In genomic region chr6:85510476-85510875, GRCm38 (mm10) we compare ENCODE assay signal across 11 mouse cellular contexts. TPM values are rescaled to one million over a fixed set of nuclear protein-coding genes. Genes with fewer than 3 reads are reported as not detected.
DNase-seq lines count a peak whose midpoint lies in the region; ATAC-seq and TF ChIP-seq lines count a peak whose summit lies in the region.
"Had no signal": no experiment of that assay in that cellular context is flagged by ENCODE, and none has a peak within 500 bp of the region (broad histone marks: within the 10 kb centered on the region; RNA-seq: fewer than 3 reads in every experiment).

No protein-coding gene starts in this region.

- no peaks in the 10 kb centered on the region for H3K9me3 ChIP-seq in kidney, postnatal 0 days (replicated peaks; ENCODE audit: low read length)
- no peaks in the 10 kb centered on the region for H3K9me3 ChIP-seq in kidney, embryonic 15.5 days (replicated peaks)
- H3K9me3 ChIP-seq: embryonic facial prominence, embryonic 15.5 days had no signal

- WGBS in kidney, postnatal 0 days, result 3% methylated on average over 6 of the region's 6 CpGs
- WGBS in kidney, embryonic 15.5 days, result 2% methylated on average over 6 of the region's 6 CpGs
- WGBS in cerebellum, adult 2 months, result 5% methylated on average over 6 of the region's 6 CpGs

- no peak for TF ChIP-seq POLR2A in cerebellum, adult 2 months (IDR thresholded peaks at IDR 0.05; ENCODE audit: borderline replicate concordance, insufficient read depth, low read length)

- no peak for ATAC-seq in kidney, postnatal 0 days (replicated peaks; ENCODE audit: low FRiP score, low read depth)
- no peak for ATAC-seq in kidney, embryonic 15.5 days (replicated peaks; ENCODE audit: low FRiP score)
- no peak for ATAC-seq in erythroblast, adult 5-6 weeks (replicated peaks; ENCODE audit: low FRiP score, poor library complexity, severe bottlenecking)

- peak; percentile 65 for TF ChIP-seq CTCF in kidney, postnatal 0 days (IDR thresholded peaks at IDR 0.05; ENCODE audit: low read depth)
- peak; percentile 67; the same call in 1 of the 2 replicates for TF ChIP-seq CTCF in cerebellum, adult 2 months (IDR thresholded peaks at IDR 0.05; ENCODE audit: borderline replicate concordance, insufficient read depth, low read depth, low read length)

- peak; percentile 71 for DNase-seq in kidney, postnatal 0 days (ENCODE audit: low spot score)
- DNase-seq in R1 (ENCODE audit: low read depth, low spot score), result peak; percentile 78
- DNase-seq in cerebellum, adult 2 months, result peak; percentile 79 to 83
- peak; percentile 39 for DNase-seq in induced T-regulatory cell, adult 2 months (ENCODE audit: low read depth)
- peak; percentile 13 to 14 for DNase-seq in lung, adult 18-20 months
- no peak for DNase-seq in thymus, postnatal 25 days

- no peak overlapping the region for H3K9ac ChIP-seq in kidney, postnatal 0 days (ENCODE audit: low read depth, low read length)
- no peak overlapping the region for H3K9ac ChIP-seq in kidney, embryonic 15.5 days
- H3K9ac ChIP-seq: embryonic facial prominence, embryonic 15.5 days had no signal

- no peak overlapping the region for H3K4me2 ChIP-seq in kidney, postnatal 0 days (ENCODE audit: low read length)
- no peak overlapping the region for H3K4me2 ChIP-seq in kidney, embryonic 15.5 days

- H3K4me3 ChIP-seq in kidney, postnatal 0 days (replicated peaks; ENCODE audit: low read depth, low read length), result no peak overlapping the region
- no peak overlapping the region for H3K4me3 ChIP-seq in kidney, embryonic 15.5 days (replicated peaks)
- H3K4me3 ChIP-seq in cerebellum, adult 2 months (replicated peaks; ENCODE audit: insufficient read depth, low read depth, low read length), result no peak overlapping the region

- H3K36me3 ChIP-seq in kidney, postnatal 0 days (ENCODE audit: insufficient read depth, low read length), result no peaks in the 10 kb centered on the region
- no peaks in the 10 kb centered on the region for H3K36me3 ChIP-seq in kidney, embryonic 15.5 days
- H3K36me3 ChIP-seq: embryonic facial prominence, embryonic 15.5 days had no signal

- no peaks in the 10 kb centered on the region; the same call in 1 of the 2 replicates for H3K4me1 ChIP-seq in kidney, postnatal 0 days (replicated peaks; ENCODE audit: insufficient read depth, low read length)
- peaks cover 28% of the 10 kb centered on the region for H3K4me1 ChIP-seq in kidney, embryonic 15.5 days
- H3K4me1 ChIP-seq in cerebellum, adult 2 months (ENCODE audit: control insufficient read depth, insufficient read depth, low read length), result peaks cover 4% of the 10 kb centered on the region; the same call in 1 of the 2 replicates

- peaks cover 56% of the 10 kb centered on the region for H3K27me3 ChIP-seq in kidney, postnatal 0 days (ENCODE audit: insufficient read depth, low read length)
- H3K27me3 ChIP-seq in kidney, embryonic 15.5 days, result peaks cover 91% of the 10 kb centered on the region
- no peaks in the 10 kb centered on the region for H3K27me3 ChIP-seq in cerebellum, adult 2 months (ENCODE audit: control insufficient read depth, insufficient read depth, low read length)

- H3K27ac ChIP-seq in kidney, postnatal 0 days, result no peak overlapping the region
- H3K27ac ChIP-seq in kidney, embryonic 15.5 days, result no peak overlapping the region
- no peak overlapping the region for H3K27ac ChIP-seq in cerebellum, adult 2 months (ENCODE audit: insufficient read depth, low read length)
- H3K27ac ChIP-seq: embryonic facial prominence, embryonic 15.5 days had no signal

RNA-seq across cellular contexts. Expression of gene Egr4, which starts 2.9 kb away (rescaled TPM):
- polyA plus RNA-seq in kidney, postnatal 0 days (2015; fragmentation: Nextera tagmentation; extraction: Ambion mirVana), result not detected in 2 replicates
- not detected in 2 replicates for polyA plus RNA-seq in kidney, embryonic 15.5 days (2015; fragmentation: Nextera tagmentation; extraction: Ambion mirVana)
- 8.3 and 9.8 TPM in 2 replicates for polyA plus RNA-seq in cerebellum, adult 2 months (2012; rRNA removed)
- total RNA-seq in erythroblast, adult 5-6 weeks (2015; ENCODE audit: low replicate concordance), result not detected in 2 replicates
- not detected in 2 replicates for total RNA-seq in erythroblast, adult 5-6 weeks (2017; ENCODE audit: low replicate concordance)
- polyA plus RNA-seq: embryonic facial prominence, embryonic 15.5 days; liver, embryonic 16.5 days; stomach, embryonic 16.5 days had no signal

RNA-seq across cellular contexts. Expression of gene Fbxo41, which starts 7.7 kb away (rescaled TPM):
- polyA plus RNA-seq in kidney, postnatal 0 days (2015; fragmentation: Nextera tagmentation; extraction: Ambion mirVana), result 0.04 and 0.08 TPM in 2 replicates
- 0.08 and 0.18 TPM in 2 replicates for polyA plus RNA-seq in kidney, embryonic 15.5 days (2015; fragmentation: Nextera tagmentation; extraction: Ambion mirVana)
- 32.9 and 33.8 TPM in 2 replicates for polyA plus RNA-seq in cerebellum, adult 2 months (2012; rRNA removed)
- total RNA-seq in erythroblast, adult 5-6 weeks (2015; ENCODE audit: low replicate concordance), result not detected in 2 replicates
- not detected in 2 replicates for total RNA-seq in erythroblast, adult 5-6 weeks (2017; ENCODE audit: low replicate concordance)
- polyA plus RNA-seq: liver, embryonic 16.5 days had no signal

RNA-seq across cellular contexts. Expression of gene Pradc1, which starts 58.7 kb away (rescaled TPM):
- 37.3 and 40.2 TPM in 2 replicates for polyA plus RNA-seq in kidney, postnatal 0 days (2015; fragmentation: Nextera tagmentation; extraction: Ambion mirVana)
- polyA plus RNA-seq in kidney, embryonic 15.5 days (2015; fragmentation: Nextera tagmentation; extraction: Ambion mirVana), result 37.2 and 38.3 TPM in 2 replicates
- 21.2 and 21.5 TPM in 2 replicates for polyA plus RNA-seq in cerebellum, adult 2 months (2012; rRNA removed)
- 13.8 TPM in 2 replicates for total RNA-seq in erythroblast, adult 5-6 weeks (2015; ENCODE audit: low replicate concordance)
- 5.7 and 8.1 TPM in 2 replicates for total RNA-seq in erythroblast, adult 5-6 weeks (2017; ENCODE audit: low replicate concordance)

RNA-seq across cellular contexts. Expression of gene Cct7, which starts 59.2 kb away (rescaled TPM):
- polyA plus RNA-seq in kidney, postnatal 0 days (2015; fragmentation: Nextera tagmentation; extraction: Ambion mirVana), result 358 and 392 TPM in 2 replicates
- polyA plus RNA-seq in kidney, embryonic 15.5 days (2015; fragmentation: Nextera tagmentation; extraction: Ambion mirVana), result 543 and 552 TPM in 2 replicates
- polyA plus RNA-seq in cerebellum, adult 2 months (2012; rRNA removed), result 207 TPM in 2 replicates
- 91.3 and 115 TPM in 2 replicates for total RNA-seq in erythroblast, adult 5-6 weeks (2015; ENCODE audit: low replicate concordance)
- 95.1 and 135 TPM in 2 replicates for total RNA-seq in erythroblast, adult 5-6 weeks (2017; ENCODE audit: low replicate concordance)

Comparison
In these comparisons a context has a peak if more than half of its experiments do, and no peak if none do; other contexts are left out.
1. RNA of gene Fbxo41, which starts 7.7 kb away (polyA plus RNA-seq): 32.9 to 33.8 TPM in cerebellum, adult 2 months; 0.08 to 0.18 TPM in kidney, embryonic 15.5 days and 0.04 to 0.08 TPM in kidney, postnatal 0 days; every median in the first group is over 10 times any median in the second.